Mouse (Mus musculus) adrenal gland, adult (tissue): ENCODE measurements around the gene Mcpt1.
"Not testable (repeated sequence)": the region's sequence is repeated elsewhere in the genome, so short reads cannot be mapped to it uniquely, and the experiment has no call there.

ENCODE experiments used
- DNase-seq, 2 experiments: peaks; one replicate each; pipeline ENCODE4 v3.0.0; 2022 to 2023; ENCODE audit warnings: low spot score in 1 of 2; ENCODE audit not compliant: inconsistent age in 2 of 2

Mcpt1 gene

DNA sequence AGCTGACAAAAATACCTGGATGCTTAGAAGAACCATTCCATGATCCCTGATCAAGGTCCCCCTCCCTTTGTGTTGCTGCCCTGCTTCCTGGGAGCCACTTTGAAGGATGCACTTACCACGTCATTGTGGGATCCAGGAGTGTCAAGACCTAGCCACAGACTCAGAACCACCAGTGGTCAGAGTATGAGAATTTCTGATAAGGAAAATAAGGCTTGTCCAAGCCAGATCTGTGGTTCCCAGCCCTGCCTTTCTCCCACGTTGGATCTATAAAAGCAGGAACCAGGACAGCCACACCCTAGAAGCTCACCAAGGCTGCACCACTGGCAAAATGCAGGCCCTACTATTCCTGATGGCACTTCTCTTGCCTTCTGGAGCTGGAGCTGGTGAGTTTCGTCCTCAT is at the start of gene Mcpt1:
TSS of gene Mcpt1 (plus strand) at position 301 of the 400 bp plus-strand sequence.
- DNase-seq, result not testable (repeated sequence)

DNA sequence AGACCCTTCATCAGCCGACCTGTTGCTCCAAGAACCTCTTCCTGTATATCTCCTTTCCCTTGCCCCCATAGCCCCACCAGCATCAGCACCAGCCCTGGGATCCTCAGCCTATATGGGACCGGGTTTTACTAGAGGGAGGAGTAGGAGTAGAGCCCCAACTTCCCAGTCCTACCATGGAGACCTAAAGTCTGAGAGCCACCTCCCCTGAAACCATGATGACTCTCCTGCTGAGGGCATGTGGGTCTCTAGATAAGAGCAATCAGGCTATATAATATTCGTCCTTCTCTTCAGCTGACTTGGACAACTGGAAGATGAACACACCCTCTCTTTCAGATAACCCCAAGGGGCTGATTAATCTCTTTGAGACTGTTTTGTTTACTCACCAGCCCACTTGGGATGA is 30.3 kb upstream of the Mcpt1 start:
- DNase-seq, result not testable (repeated sequence)

DNA sequence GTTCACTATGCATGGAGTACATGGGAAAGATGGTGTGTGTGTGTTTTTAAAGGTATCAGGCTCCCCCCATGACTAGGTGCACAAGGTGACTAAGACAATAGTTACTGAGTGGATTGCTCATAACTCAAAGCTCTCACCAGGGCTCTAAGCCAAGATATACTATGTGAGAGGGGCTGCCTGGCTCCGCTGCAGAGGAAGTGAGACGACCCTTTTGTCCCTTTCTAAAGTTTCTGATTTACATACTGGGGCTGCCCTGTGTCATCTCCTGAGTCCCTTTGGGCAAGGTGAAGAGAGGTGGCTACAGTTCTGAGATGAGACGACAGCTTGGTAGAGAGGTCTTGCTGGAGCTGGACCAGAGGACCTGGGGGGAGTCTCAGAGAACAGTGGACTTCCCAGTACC is 4.6 kb upstream of the Mcpt1 start:
- no peak for DNase-seq

DNA sequence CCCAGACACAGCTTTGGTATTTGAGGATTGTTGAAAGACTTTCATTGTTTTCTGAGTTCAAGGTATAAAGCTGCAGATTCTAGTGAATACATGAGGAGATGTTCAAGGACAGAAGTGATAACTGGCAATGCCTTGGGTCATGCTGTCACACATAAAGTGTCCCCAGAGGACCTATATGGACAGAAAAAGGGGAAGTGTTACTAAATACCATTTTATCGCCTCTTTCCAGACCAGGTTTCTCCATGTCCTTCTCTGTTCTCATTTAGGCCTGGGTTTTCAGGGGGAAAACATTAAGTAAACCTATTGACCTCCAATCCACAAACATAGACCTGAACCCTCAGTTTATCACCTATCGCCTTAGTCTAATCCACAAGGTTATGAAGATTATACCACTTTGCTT is 3.8 kb upstream of the Mcpt1 start:
- no peak for DNase-seq

DNA sequence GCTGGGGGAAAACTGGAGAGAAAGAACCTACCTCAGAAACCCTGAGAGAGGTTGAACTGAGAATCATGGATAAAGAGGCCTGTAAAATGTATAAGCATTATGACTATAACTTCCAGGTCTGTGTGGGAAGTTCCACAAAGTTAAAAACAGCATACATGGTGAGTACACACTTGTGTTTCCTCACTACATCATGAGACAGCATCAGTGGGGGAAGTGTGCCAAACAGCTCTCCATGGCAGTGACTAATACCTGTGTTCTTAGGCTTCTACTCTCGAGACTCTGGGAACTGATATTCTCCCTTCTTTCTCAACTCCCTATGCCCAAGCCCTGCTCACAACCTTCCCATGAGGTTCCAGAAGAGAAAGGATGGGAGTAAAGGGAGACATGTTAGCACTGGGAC is 1.7 kb downstream of the Mcpt1 start:
- no peak for DNase-seq

DNA sequence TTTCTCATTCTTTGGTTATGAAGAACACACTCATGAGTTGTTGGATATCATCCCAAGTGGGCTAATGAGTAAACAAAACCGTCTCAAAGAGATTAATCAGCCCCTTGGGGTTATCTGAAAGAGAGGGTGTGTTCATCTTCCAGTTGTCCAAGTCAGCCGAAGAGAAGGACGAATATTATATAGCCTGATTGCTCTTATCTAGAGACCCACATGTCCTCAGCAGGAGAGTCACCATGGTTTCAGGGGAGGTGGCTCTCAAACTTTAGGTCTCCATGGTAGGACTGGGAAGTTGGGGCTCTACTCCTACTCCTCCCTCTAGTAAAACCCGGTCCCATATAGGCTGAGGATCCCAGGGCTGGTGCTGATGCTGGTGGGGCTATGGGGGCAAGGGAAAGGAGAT is 3.5 kb downstream of the Mcpt1 start:
- DNase-seq, result not testable (repeated sequence)

DNA sequence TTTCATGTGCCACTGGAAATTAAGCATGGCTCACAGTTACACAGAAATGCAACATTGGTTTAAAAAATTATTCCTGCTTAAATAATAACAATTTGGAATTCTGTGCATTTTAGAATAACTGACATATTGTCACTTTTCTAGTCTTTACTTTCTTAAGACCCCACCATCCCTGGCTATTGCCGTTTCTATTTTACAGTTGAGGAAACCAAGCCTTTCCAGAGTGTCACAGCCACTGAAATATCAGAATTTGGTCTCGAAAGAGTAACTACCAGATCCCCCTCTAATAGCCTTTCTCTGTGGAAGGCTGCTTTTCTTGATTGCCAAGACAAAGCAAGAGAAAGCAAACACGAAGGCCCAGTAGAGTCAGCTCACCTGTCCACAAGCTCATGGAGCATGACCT is 12.6 kb downstream of the Mcpt1 start, which contains the start of gene Mcpt9:
TSS of gene Mcpt9 (minus strand) at position 101 of the 400 bp plus-strand sequence.
- not testable (repeated sequence) for DNase-seq

DNA sequence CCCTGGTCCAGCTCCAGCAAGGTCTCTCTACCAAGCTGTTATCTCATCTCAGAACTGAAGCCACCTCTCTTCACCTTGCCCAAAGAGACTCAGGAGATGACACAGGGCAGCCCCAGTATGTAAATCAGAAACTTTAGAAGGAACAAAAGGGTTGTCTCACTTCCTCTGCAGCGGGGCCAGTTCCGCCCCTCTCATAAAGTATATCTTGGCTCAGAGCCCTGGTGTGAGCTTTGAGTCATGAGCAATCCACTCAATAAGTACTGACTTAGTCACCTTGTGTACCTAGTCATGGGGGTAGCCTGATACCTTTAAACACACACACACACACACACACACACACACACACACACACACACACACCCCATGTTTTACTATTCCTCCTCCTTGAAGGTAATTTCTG is 16.7 kb downstream of the Mcpt1 start:
- no peak for DNase-seq

DNA sequence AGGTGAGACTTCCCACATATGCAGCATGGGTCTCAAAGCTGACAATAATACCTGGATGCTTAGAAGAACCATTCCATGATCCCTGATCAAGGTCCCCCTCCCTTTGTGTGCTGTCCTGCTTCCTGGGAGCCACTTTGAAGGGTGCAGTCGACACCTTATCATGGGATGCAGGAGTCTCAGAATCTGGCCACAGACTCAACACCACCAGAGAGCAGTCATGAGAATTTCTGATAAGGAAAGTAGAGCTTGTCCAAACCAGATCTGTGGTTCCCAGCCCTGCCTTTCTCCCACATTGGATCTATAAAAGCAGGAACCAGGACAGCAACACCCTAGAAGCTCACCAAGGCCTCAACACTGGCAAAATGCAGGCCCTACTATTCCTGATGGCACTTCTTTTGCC is 24.0 kb downstream of the Mcpt1 start, which contains the start of gene Mcpt2:
TSS of gene Mcpt2 (plus strand) at position 250 of the 400 bp plus-strand sequence.
- not testable (repeated sequence) for DNase-seq

DNA sequence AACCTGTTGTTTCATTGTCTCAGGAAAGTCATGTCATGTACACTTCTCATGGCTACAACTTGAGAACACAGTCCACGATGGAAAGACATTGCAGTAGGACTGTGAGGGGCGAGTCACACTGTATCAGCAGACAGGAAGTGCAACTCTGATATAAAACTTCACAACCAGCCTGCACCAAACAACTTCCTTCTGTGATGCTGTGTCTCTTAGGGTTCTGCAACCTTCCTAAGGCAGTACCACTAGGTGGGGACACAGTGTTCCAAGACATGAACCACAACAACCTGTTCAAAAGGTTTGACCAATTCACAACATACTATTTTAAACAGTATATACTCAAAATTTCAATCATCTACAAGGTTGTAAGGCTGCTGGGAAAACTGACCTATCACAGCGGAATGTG is 37.6 kb downstream of the Mcpt1 start:
- DNase-seq, result no peak

DNA sequence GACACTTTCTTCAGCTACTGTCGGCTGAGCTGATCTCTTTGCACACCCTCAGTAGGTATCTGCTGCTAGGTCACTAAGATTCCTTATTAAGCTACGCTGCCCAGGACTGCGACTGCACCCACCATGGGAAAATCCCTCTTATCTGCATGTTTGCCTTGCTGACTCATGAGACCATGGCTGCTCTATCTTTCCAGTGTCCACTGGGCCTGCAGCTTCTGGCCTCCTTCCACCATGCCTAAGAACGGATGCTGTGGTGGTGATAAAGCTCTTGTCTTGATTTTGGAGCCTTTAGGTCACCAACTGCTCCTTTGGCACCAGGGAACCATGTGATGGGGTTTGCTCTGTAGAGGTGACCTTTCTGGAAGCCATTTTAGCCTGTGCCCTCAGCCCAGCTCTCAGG is 40.0 kb downstream of the Mcpt1 start:
- no peak for DNase-seq

DNA sequence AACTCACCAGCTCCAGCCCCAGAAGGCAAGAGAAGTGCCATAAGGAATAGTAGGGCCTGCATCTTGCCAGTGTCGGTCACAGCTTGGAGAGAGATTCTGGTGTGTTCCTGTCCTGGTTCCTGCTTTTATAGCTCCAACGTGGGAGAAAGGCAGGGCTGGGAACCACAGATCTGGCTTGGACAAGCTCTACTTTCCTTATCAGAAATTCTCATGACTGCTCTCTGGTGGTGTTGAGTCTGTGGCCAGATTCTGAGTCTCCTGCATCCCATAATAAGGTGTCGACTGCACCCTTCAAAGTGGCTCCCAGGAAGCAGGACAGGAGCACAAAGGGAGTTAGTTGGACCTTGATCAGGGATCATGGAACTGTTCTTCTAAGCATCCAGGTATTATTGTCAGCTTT is 44.4 kb downstream of the Mcpt1 start, which contains the start of gene Mcpt4:
TSS of gene Mcpt4 (minus strand) at position 101 of the 400 bp plus-strand sequence.
- DNase-seq, result not testable (repeated sequence)
